Mouse (Mus musculus): ENCODE measurements around the gene Ydjc.
"Not testable (repeated sequence)": the region's sequence is repeated elsewhere in the genome, so short reads cannot be mapped to it uniquely, and the experiment has no call there.

Gene Ydjc

DNA sequence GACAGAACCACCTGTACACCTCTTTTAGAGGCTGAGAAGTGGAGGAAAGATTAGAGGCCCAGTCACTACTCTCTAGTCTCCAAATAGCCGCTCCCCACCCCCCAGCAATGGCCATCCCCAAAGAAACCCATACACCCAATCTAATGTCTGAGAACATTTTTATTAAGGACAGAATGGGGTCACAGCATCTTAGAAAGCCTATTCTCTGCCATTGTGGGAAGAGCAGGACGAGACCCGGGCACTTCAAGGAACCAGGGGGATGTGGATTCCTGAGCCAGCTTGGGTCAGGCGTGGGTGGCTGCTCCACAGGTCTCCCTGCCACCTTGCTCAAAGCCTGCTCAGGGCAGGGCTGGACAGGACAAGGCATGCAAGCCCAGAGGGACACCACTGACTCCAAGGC is 7.5 kb downstream of the Ydjc start:
- DNase-seq (ENCODE audit: low read depth, low spot score) = no peak

DNA sequence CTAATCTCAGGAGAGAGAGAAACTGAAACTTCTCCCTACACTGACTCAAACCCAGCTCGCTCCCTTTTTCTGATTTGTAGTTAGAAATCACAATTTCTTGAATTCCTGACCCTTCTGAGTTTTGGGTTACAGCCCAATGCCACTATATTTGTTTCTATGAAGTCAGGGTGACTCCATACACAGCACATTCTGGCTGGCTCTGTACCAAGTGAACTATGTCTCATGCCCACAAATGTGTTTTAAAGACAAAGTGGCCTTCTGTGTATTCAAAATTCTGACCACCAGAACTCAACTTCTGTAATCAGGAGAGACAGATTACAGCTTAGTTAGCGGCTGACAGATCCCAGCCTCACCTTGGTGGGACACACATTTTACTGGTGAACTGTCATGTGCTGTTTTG is 9.9 kb downstream of the Ydjc start:
- no peak for DNase-seq (ENCODE audit: low read depth, low spot score)

DNA sequence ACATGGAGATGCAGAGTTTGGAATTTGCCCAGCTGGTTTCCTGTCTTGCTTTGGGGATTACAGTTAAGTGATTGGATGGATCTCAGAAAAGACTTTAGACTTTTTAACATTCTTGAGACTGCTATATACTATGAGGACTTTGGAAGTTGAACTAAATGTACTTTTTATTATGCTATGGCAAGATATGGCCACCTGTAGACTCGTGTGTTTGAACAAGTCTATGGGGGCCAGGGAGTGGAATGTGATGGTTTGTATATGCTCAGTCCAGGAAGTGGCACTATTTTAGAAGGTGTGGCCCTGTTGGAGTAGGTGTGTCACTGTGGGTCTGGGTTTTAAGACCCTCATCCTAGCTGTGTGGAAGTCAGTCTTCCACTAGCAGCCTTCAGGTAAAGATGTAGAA is 21.1 kb downstream of the Ydjc start:
- DNase-seq (ENCODE audit: low read depth, low spot score) = not testable (repeated sequence)

DNA sequence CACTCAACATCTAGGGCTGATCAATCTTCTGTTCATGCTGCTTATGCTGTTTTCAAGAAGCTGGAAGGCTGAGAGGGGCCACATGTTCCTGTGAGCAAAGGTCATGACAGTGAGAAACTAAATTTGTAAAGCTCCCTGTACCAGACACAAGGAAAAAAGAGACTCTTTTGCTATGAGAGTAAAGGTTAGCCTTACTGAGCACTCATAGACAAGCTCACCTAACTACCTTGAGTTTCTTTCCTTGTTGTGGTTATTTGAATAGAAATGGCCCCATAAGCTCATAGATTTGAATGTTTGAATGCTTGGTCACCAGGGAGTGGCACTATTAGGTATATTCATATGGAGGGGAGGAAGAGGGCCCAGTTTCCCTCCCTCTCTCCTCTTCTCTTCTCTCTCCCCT is 22.8 kb downstream of the Ydjc start:
- DNase-seq (ENCODE audit: low read depth, low spot score) = no peak

- DNase-seq (ENCODE audit: low read depth, low spot score) = no peak
Observed at GRCm38 (mm10) chr16:17168049-17168448, 23.6 kb downstream of the Ydjc start.

GRCm38 (mm10) chr16:17175765-17176164 is 31.3 kb downstream of the Ydjc start:
- no peak for DNase-seq (ENCODE audit: low read depth, low spot score)

DNA sequence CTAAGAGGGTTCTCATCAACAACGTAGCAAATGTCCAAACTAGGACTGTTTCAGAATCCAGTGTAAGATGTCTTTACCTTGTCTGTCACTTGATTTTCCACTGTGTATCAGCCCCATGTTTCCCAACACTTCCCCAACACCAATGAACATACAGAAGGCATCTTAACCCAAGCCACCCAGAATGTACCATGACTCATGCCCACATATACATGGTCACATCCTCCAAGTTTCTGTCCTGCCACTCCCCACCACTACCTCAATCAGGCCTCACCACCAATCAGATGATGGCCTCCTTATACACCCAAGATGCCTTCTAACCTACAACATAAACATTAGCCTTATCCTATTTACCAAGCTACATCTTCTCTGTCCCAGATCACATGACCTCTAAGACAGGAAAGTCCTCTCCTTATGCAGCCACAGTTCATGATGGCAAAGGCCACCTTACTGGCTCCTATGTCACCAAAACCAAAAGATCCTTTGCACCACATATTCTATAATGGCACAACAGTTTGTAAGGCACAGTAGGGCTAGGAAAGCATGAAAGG is 33.3 kb downstream of the Ydjc start:
- no peak for DNase-seq (ENCODE audit: low read depth, low spot score)

GRCm38 (mm10) chr16:17179706-17180105 is 35.3 kb downstream of the Ydjc start:
- DNase-seq (ENCODE audit: low read depth, low spot score) = no peak

GRCm38 (mm10) chr16:17181382-17181781 is 37.0 kb downstream of the Ydjc start:
- DNase-seq (ENCODE audit: low read depth, low spot score) = no peak

- no peak for DNase-seq (ENCODE audit: low read depth, low spot score)
Observed at GRCm38 (mm10) chr16:17182136-17182535, 37.7 kb downstream of the Ydjc start.

DNA sequence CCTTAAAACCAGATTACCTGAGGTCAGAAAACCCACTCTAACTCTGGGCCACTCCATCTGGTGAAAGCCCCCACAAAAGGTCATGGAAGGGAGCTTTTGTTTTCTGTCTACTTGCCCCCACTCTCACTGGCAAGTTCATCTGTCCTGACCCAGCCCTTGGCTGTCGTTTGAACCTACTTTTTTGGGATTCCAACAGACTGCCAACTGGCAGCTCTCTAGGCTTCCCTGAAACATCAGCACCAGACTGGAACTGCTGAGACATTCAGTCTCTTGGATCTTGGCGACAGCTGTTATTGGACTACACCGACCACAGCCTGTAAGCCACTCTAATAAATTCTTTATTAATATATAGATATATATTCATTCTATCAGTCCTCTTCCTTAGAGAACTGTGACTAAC is 38.6 kb downstream of the Ydjc start:
- DNase-seq (ENCODE audit: low read depth, low spot score) = no peak

DNA sequence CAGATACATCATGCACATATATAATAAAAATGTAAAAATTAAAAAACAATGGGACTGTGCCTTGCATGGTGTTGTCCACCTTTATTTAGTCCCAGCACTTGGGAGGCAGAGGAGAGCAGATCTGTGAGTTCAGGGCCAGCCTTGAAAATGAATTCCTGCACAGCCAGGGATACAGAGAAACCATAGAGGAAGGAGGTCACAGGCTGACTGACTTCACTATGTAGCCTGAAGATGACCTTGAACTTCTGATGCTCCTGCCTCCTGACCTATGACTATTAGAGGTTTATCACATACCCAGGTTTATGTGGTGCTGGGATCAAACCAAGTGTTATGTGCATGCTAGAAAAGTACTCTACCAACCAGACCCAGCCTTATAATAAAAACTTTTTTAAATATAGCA is 41.1 kb downstream of the Ydjc start:
- no peak for DNase-seq (ENCODE audit: low read depth, low spot score)

DNA sequence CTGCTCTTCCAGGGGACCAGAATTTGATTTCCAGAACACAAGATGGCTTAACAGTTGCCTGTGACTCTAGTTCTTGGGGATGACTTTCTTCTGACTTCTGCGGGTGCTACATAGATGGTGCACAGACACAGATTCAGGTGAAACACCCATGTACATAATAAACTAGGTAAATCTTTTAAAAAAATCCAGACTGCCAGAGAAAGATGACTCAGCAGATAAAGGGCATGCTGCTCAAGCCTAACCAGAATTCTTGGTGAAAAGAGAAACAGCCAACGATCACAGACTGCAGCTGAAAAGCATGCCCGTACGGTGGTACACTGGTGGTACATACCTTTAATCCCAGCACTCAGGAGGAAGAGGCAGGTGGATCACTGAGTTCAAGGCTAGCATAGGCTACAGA is 49.4 kb downstream of the Ydjc start:
- DNase-seq (ENCODE audit: low read depth, low spot score) = no peak

- DNase-seq (ENCODE audit: low read depth, low spot score) = no peak
Observed at GRCm38 (mm10) chr16:17200121-17200952, 55.9 kb downstream of the Ydjc start.

- peak; percentile 69 for DNase-seq (ENCODE audit: low read depth, low spot score)
Observed at GRCm38 (mm10) chr16:17200953-17201707, 56.7 kb downstream of the Ydjc start.

GRCm38 (mm10) chr16:17201977-17202376 is 57.6 kb downstream of the Ydjc start:
- no peak for DNase-seq (ENCODE audit: low read depth, low spot score)

- no peak for DNase-seq (ENCODE audit: low read depth, low spot score)
Observed at GRCm38 (mm10) chr16:17202549-17202948, 58.1 kb downstream of the Ydjc start, which contains the start of gene Ube2l3. Ube2l3 (minus strand) TSS chr16:17202649.

- DNase-seq (ENCODE audit: low read depth, low spot score) = no peak
Observed at GRCm38 (mm10) chr16:17204990-17205389, 60.6 kb downstream of the Ydjc start.

DNA sequence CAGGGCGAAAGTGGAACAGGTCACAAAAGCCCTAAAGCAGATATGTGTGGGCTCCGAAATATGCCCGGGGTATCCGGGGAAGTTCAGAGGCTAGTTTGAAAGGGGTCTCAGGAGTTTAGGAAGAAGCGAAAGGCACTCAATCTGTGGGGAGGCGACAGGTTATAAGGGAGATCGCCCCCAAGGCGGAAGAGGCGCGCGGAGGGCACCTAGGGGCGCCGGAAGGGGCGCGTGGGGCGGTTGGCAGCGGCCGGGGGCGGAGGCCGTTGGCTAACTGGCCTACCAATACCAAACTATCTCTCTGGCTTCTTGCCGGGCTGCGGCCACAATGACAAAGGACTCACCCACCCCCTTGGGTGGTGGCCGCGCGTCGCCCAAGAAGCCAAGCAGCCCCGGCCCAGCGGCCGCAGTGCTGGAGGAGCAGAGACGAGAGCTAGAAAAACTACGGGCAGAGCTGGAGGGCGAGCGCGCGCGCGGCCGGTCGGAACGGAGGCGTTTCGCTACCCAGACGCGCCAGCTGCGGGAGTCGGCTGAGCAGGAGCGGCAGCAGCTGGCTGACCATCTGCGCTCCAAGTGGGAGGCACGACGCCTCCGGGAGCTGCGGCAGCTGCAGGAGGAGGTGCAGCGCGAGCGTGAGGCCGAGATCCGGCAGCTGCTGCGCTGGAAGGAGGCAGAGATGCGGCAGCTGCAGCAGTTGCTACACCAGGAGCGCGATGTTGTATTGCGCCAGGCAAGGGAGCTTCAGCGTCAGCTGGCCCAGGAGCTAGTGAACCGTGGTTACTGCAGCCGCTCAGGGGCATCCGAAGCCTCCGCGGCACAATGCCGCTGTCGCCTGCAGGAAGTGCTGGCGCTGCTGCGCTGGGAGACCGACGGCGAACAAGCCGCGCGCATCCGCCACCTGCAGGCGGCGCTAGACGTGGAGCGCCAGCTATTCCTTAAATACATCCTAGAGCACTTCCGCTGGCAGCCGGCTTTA is 64.3 kb downstream of the Ydjc start, which contains the start of gene Rimbp3:
Gene Rimbp3 (plus strand): TSS at position 215 of the 973 bp plus-strand sequence.
- DNase-seq (ENCODE audit: low read depth, low spot score) = peak; percentile 76

GRCm38 (mm10) chr16:17209404-17209960 is 65.1 kb downstream of the Ydjc start:
- DNase-seq (ENCODE audit: low read depth, low spot score) = no peak

All from retina, adult 2 months (tissue).